Mouse (Mus musculus) T-helper 17 cell (primary cell): ENCODE results near the gene Yipf3.

ENCODE experiments used
- in situ Hi-C, 2 experiments: fragments of 300-600 bp; cut with MboI, MseI; formaldehyde crosslinking; loops; 1 replicate in 1 of 2; 2 replicates in 1 of 2; pipeline ENCODE4 v1.15.1; 2025; ENCODE audit warnings: high pct_unique_total_duplicates in 2 of 2

Gene Yipf3

GRCm38 (mm10) chr17:46282483-46283123 is 34.7 kb downstream of the Yipf3 start, which contains the start of gene Tjap1:
TSS of gene Tjap1 (minus strand) at chr17:46283026.
- in situ Hi-C loops: no loop called here

GRCm38 (mm10) chr17:46283140-46283539 is 35.3 kb downstream of the Yipf3 start:
- in situ Hi-C loops: no loop called here

- in situ Hi-C loops: no loop called here
These were observed 36.0 kb downstream of the Yipf3 start for GRCm38 (mm10) chr17:46283911-46284310.

GRCm38 (mm10) chr17:46284653-46285052 is 36.8 kb downstream of the Yipf3 start:
- in situ Hi-C loops: no loop called here

GRCm38 (mm10) chr17:46285407-46285806 is 37.5 kb downstream of the Yipf3 start:
- in situ Hi-C loops: no loop called here

DNA sequence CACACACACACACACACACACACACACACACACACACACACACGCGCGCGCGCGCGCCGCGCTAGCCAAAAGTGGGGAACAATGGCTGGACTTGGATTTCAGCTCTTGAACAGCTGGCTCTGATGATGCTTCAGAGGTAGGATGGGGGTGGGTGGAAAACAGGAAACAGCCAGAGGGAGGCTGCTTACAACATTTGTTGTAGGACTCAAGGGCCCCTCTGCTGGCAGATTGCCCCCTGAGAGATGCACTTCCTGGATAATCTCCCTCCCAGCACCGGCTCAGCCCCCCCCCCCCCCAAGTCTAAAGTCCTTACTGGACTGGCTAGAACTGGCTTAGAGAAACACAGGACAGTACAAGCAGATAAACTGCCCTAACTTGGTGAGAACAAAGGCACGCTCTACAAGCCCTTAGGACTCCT is 39.8 kb downstream of the Yipf3 start:
- in situ Hi-C loops: no loop called here

- in situ Hi-C loops: no loop called here
These were observed 48.7 kb downstream of the Yipf3 start for GRCm38 (mm10) chr17:46296601-46297000.

- in situ Hi-C loops: no loop called here
These were observed 49.1 kb downstream of the Yipf3 start for GRCm38 (mm10) chr17:46297028-46297363.

DNA sequence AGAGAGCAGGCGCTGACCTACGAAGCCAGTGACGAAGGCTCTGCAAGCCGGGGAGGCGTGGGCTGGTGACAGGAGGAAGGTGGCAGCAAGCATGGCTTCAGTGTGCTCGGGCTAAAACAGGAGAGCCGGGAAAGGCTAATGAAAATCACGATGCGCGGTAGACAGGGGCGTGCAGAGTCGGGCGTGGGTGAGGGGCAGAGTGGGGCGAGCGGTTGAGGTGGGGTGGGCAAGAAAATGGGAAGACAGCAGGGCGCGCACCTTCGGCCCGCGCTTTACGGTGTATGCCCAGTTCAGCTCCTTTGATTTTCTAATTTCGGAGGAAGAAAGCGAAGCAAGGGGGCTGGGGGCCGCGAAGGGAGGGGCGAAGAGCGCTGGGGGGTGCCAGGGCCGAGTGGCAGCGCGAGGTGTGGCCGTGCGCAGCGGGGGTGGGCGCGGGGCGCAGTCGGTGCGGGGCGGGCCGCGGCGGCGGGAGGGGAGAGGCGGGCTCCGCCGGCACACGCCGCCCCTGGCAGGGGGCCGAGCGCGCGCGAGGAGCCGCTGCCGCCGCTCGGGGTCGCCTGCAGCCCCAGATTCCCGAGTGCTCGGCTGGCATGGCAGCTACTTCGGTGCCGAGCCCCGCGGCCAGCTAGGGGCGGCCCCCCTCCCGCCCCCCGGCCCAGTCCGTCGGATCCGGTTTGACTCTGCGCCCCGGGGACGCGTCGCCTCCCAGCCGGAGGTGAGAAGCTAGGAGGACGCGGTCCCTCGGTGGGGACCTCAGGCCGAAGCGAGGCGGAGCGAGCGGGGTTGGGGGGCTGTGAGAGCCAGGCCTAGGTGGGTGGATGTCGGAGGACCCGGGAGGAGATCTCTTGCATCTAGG is 49.7 kb downstream of the Yipf3 start, which contains the start of gene Dlk2:
Dlk2 (plus strand) TSS at position 58 of the 856 bp plus-strand sequence.
- in situ Hi-C loops: no loop called here

GRCm38 (mm10) chr17:46298220-46298913 is 50.5 kb downstream of the Yipf3 start:
- in situ Hi-C loops: no loop called here

GRCm38 (mm10) chr17:46301892-46302291 is 54.0 kb downstream of the Yipf3 start:
- in situ Hi-C loops: no loop called here
